Mouse (Mus musculus): ENCODE measurements around the gene Tcea3.

The Tcea3 gene

GRCm38 (mm10) chr4:136281097-136281496 lies 33.6 kb downstream of the Tcea3 start:
- no peak for DNase-seq (ENCODE audit: extremely low read depth, low read depth)

- no peak for DNase-seq (ENCODE audit: extremely low read depth, low read depth)
These were observed 34.1 kb downstream of the Tcea3 start for GRCm38 (mm10) chr4:136281611-136282010.

GRCm38 (mm10) chr4:136282621-136283480 lies 35.3 kb downstream of the Tcea3 start:
- DNase-seq (ENCODE audit: extremely low read depth, low read depth), result no peak

GRCm38 (mm10) chr4:136283783-136284182 lies 36.3 kb downstream of the Tcea3 start:
- no peak for DNase-seq (ENCODE audit: extremely low read depth, low read depth)

- DNase-seq (ENCODE audit: extremely low read depth, low read depth), result peak; percentile 68
These were observed 36.9 kb downstream of the Tcea3 start, which contains the start of gene Zfp46 for GRCm38 (mm10) chr4:136284455-136284854. Zfp46 (plus strand) TSS chr4:136284683.

- no peak for DNase-seq (ENCODE audit: extremely low read depth, low read depth)
These were observed 37.4 kb downstream of the Tcea3 start for GRCm38 (mm10) chr4:136284891-136285290.

- peak; percentile 87 for DNase-seq (ENCODE audit: extremely low read depth, low read depth)
These were observed 37.9 kb downstream of the Tcea3 start for GRCm38 (mm10) chr4:136285348-136285810.

- DNase-seq (ENCODE audit: extremely low read depth, low read depth), result peak; percentile 93
These were observed 38.4 kb downstream of the Tcea3 start for GRCm38 (mm10) chr4:136285811-136286371.

GRCm38 (mm10) chr4:136289918-136290780 lies 42.6 kb downstream of the Tcea3 start:
- no peak for DNase-seq (ENCODE audit: extremely low read depth, low read depth)

GRCm38 (mm10) chr4:136290781-136291595 lies 43.5 kb downstream of the Tcea3 start:
- no peak for DNase-seq (ENCODE audit: extremely low read depth, low read depth)

- DNase-seq (ENCODE audit: extremely low read depth, low read depth), result no peak
These were observed 44.2 kb downstream of the Tcea3 start for GRCm38 (mm10) chr4:136291692-136292091.

GRCm38 (mm10) chr4:136295941-136296340 lies 48.4 kb downstream of the Tcea3 start:
- DNase-seq (ENCODE audit: extremely low read depth, low read depth), result no peak

- no peak for DNase-seq (ENCODE audit: extremely low read depth, low read depth)
These were observed 54.9 kb downstream of the Tcea3 start for GRCm38 (mm10) chr4:136302462-136302861.

GRCm38 (mm10) chr4:136304181-136304580 lies 56.7 kb downstream of the Tcea3 start:
- DNase-seq (ENCODE audit: extremely low read depth, low read depth), result no peak

GRCm38 (mm10) chr4:136308355-136308754 lies 60.8 kb downstream of the Tcea3 start:
- DNase-seq (ENCODE audit: extremely low read depth, low read depth), result no peak

GRCm38 (mm10) chr4:136309780-136310179 lies 62.3 kb downstream of the Tcea3 start:
- peak; percentile 89 for DNase-seq (ENCODE audit: extremely low read depth, low read depth)

GRCm38 (mm10) chr4:136310229-136311041 lies 62.9 kb downstream of the Tcea3 start, which contains the start of gene Hnrnpr:
Hnrnpr (plus strand) TSS chr4:136310942.
- DNase-seq (ENCODE audit: extremely low read depth, low read depth), result peak; percentile 97

GRCm38 (mm10) chr4:136311042-136311999 lies 63.8 kb downstream of the Tcea3 start:
- no peak for DNase-seq (ENCODE audit: extremely low read depth, low read depth)

GRCm38 (mm10) chr4:136312616-136313015 lies 65.1 kb downstream of the Tcea3 start:
- no peak for DNase-seq (ENCODE audit: extremely low read depth, low read depth)
